Mouse (Mus musculus) hindbrain, embryonic 13.5 days (tissue): ENCODE data around the gene Med26. TPM values are rescaled to one million over a fixed set of nuclear protein-coding genes. Genes with fewer than 3 reads are reported as not detected.

Source experiments
- ATAC-seq: fragments of 200-750 bp; cut with Nextera tagmentation; 2 replicates; pipeline ENCODE4 v1.8.0; 2017; ENCODE audit warnings: moderate TSS enrichment; ENCODE audit not compliant: low FRiP score
- H3K27ac ChIP-seq: fragments of 300-500 bp; sonication (generic); 2 replicates; pipeline ENCODE4 v1.5.1; 2015; ENCODE audit warnings: inconsistent platforms, mild to moderate bottlenecking, moderate library complexity
- H3K27me3 ChIP-seq: fragments of 300-500 bp; sonication (generic); 2 replicates; pipeline ENCODE4 v1.6.1; 2015; ENCODE audit warnings: mild to moderate bottlenecking, inconsistent platforms
- H3K36me3 ChIP-seq: fragments of 300-500 bp; sonication (generic); 2 replicates; pipeline ENCODE4 v1.6.1; 2015; ENCODE audit warnings: mild to moderate bottlenecking, inconsistent platforms
- H3K4me1 ChIP-seq: fragments of 300-500 bp; sonication (generic); replicated peaks from 2 replicates; pipeline ENCODE4 v1.6.1; 2015; ENCODE audit warnings: inconsistent platforms
- H3K4me2 ChIP-seq: fragments of 300-500 bp; sonication (generic); 2 replicates; pipeline ENCODE4 v1.6.1; 2015; ENCODE audit warnings: inconsistent platforms, mild to moderate bottlenecking, moderate library complexity
- H3K4me3 ChIP-seq: fragments of 300-500 bp; sonication (generic); 2 replicates; pipeline ENCODE4 v1.5.1; 2015; ENCODE audit warnings: mild to moderate bottlenecking, inconsistent platforms
- H3K9ac ChIP-seq: fragments of 300-500 bp; sonication (generic); 2 replicates; pipeline ENCODE4 v1.6.1; 2015; ENCODE audit warnings: mild to moderate bottlenecking, inconsistent platforms
- H3K9me3 ChIP-seq: fragments of 300-500 bp; sonication (generic); 2 replicates; pipeline ENCODE4 v1.6.1; 2016; ENCODE audit warnings: inconsistent platforms
- WGBS: fragments of 180-500 bp; shearing (Covaris S2); methylation state at CpG from one replicate; pipeline ENCODE4 v1.1.7; 2015; 5-methylcytosine and 5-hydroxymethylcytosine counted together
- polyA plus RNA-seq: library from polyadenylated mRNA; unstranded; fragments of >200 nt; fragmentation: Nextera tagmentation; extraction: Ambion mirVana; gene quantifications from 2 replicates; pipeline ENCODE4 v1.2.1, GENCODE M21; 2015

The Med26 gene
- polyA plus RNA-seq, 1 experiment from 2014 or later = 15.7 TPM

DNA sequence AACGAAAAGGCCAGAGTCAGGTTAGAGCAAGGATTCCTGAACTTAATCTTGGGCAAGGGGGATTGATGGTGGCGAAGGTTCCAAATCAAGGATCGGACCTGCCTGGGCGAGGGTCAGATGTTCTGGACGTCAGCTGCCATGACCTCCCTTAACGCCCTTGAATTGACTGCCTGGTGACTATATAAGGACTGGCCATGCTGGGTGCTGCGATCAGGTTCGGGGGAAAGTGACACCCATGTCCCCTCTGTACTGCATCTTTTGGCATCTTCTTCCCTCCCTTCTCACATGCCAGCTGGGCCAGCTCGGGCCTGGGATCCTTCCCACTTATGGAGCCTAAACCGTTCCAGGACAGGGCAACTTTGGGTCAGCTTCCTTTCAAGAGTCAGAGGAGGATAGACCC lies 24.4 kb upstream of the Med26 start:
- Histone ChIP-seq H3K4me3 (peak overlapping the region; percentile 69), H3K27me3 (no peaks in the 10 kb centered on the region), H3K9me3 (no peaks in the 10 kb centered on the region), H3K9ac (peak overlapping the region; percentile 87), H3K4me1 (peaks cover 35% of the 10 kb centered on the region), H3K27ac (no peak overlapping the region), H3K4me2 (peak overlapping the region; percentile 96), H3K36me3 (peaks cover 18% of the 10 kb centered on the region)
- WGBS = 7% methylated on average over 10 of the region's 10 CpGs
- ATAC-seq = no peak

DNA sequence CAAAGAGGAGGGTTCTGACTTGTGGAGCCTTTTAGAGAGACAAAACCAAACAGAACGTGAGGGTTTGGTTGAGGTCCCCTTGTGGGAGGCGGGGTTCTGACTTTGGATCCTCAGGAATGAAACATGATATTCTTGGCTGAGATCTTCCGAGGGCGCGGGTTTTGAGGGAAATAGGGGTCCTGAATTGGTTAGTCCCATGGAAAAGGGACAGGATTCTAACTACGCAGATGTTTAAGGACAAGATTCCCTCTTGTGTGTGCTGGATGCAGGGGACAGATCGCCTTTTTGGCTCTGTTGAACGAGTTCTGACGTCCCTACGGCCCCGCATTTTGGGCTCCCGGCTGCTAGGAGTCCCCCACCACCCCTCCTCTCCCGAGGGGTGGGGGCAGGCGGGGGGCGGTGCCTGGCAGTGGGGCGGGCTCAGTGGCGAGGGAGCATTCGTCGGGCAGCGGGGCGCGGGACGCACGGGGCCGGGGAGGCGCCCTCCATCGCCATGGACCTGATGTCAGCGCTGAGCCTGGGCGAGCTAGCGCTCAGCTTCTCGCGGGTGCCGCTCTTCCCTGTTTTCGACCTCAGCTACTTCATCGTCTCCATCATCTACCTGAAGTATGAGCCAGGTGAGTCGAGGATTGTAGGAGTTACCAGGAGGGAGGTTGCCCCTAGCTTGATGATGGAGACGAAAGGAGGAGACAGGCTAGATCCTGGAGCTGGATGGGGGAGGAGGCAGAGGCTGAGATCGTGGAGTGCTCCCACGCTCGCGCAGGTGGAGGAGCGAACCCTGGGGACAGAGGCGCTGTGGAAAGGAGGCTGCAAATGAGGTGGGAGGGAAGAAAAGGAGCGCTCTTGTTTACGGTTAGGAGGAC lies 23.8 kb upstream of the Med26 start, which contains the start of gene Tmem38a:
TSS of gene Tmem38a (plus strand) at position 445 of the 863 bp plus-strand sequence.
- Histone ChIP-seq H3K4me2 (peak within 1 kb of the TSS; percentile 96), H3K4me1 (peaks cover 35% of the 10 kb centered on the region), H3K9me3 (no peaks in the 10 kb centered on the region), H3K27ac (peak within 1 kb of the TSS; percentile 90), H3K27me3 (no peaks in the 10 kb centered on the region), H3K4me3 (peak within 1 kb of the TSS; percentile 69), H3K9ac (peak within 1 kb of the TSS; percentile 87), H3K36me3 (peaks cover 25% of the 10 kb centered on the region)
- peak; percentile 19 for ATAC-seq
- under 1% methylated on average over 44 of the region's 45 CpGs for WGBS

DNA sequence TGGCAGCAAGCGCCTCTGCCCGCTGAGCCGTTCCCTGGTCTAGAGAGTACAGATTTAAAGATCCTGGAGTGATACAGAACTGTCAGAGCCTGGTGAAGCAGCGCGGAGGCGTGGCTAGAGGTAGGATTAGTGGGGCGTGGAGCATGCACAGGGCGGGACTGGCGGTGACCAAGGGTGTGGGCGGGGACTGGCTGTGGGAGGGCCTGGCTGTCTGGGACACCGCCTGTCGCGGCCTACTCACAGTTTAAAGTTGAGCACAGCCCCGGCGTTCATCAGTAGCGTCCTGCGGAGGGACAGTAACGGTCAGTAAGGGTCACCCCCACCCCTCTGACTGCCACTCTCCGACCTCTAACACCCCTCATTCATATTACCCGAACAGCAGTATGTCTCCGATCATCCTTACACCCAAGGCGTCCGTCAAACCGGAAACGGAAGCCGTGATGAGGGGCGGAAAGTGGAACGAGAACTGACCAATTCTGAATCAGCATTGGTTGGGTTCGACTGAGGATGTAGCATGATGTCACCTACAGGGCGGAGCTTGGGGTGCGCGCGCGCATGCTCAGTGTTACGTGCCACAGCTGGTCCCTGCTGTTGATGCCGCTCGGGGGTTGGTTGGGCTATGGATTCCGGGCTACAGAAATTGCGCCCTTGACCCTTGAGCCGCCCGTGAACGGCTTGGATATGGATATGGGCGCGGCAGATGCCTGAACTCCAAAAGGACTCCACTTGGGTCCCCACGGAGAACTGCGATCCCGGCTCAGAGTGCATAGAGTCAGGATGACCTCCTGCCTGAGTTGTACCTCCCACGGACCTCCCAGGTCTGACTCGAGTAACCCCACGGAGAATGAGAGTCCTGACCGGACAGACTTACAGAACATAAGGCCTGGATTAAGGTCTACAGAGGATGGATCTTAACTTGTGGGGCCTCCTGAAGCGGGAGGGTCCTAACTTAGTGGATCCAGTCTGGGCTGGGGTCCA lies 22.9 kb upstream of the Med26 start, which contains the start of gene Smim7:
TSS of gene Smim7 (minus strand) at position 456 of the 978 bp plus-strand sequence.
- Histone ChIP-seq H3K9ac (peak within 1 kb of the TSS; percentile 87), H3K27ac (peak within 1 kb of the TSS; percentile 90), H3K4me3 (peak within 1 kb of the TSS; percentile 69), H3K4me2 (peak within 1 kb of the TSS; percentile 96), H3K27me3 (no peaks in the 10 kb centered on the region), H3K9me3 (no peaks in the 10 kb centered on the region), H3K36me3 (peaks cover 34% of the 10 kb centered on the region), H3K4me1 (peaks cover 35% of the 10 kb centered on the region)
- peak; percentile 97 for ATAC-seq
- under 1% methylated on average over 52 of the region's 52 CpGs for WGBS

DNA sequence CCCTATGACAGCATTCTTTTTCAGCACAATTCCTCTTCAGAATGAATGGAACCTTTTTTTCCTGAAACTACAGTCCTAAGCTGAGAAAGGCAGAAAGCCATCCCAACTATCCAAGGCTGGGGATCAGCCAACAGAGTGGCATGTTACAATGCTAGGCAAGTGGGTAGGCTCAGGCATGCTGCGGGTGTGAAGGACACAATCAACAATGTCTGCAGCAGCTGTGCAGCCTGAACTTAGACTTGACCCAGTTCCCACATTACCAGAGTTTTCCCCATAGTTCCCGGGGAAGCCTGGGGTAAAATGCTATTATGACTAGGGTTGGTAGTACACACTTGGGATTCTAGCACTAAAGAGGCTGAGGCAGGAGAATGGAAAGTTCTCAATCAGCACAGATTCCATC lies 17.9 kb upstream of the Med26 start:
- H3K4me1 ChIP-seq = peaks cover 14% of the 10 kb centered on the region
- H3K9me3 ChIP-seq = no peaks in the 10 kb centered on the region
- no peak overlapping the region for H3K27ac ChIP-seq
- no peak overlapping the region for H3K9ac ChIP-seq
- 93% methylated on average over 2 of the region's 2 CpGs for WGBS
- no peaks in the 10 kb centered on the region for H3K27me3 ChIP-seq
- peaks cover 75% of the 10 kb centered on the region for H3K36me3 ChIP-seq
- no peak overlapping the region for H3K4me3 ChIP-seq
- H3K4me2 ChIP-seq = no peak overlapping the region
- no peak for ATAC-seq

DNA sequence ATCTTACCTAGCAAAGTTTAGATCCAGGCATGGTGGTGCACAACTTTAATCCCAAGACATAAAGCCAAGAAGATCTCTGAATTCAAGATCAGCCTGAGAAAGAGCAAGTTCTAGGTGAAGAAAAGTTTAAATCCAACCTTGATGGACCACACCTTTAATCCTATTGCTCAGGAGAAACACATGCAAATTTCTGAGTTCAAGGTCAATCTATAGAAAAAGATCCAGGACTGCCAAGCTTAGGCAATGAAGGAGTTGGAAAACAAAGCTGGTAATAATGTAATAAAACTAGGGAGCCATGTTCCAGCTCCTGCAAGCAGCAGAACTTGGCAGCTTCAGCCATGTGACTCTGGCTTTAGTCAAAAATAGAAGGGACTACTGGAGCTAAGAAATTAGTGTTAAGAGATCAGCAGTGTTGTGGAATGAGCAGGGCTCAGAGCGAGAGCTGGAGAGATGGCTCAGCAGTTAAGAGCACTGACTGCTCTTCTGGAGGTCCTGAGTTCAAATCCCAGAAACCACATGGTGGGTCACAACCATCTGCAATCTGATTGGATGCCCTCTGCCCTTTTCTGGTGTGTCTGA lies 13.1 kb upstream of the Med26 start:
- H3K9ac ChIP-seq = no peak overlapping the region
- WGBS = 90% methylated on average over 1 of the region's 1 CpGs
- H3K4me2 ChIP-seq = no peak overlapping the region
- H3K27ac ChIP-seq = no peak overlapping the region
- H3K9me3 ChIP-seq = no peaks in the 10 kb centered on the region
- ATAC-seq = no peak
- H3K4me1 ChIP-seq = no peaks in the 10 kb centered on the region
- peaks cover 76% of the 10 kb centered on the region for H3K36me3 ChIP-seq
- no peaks in the 10 kb centered on the region for H3K27me3 ChIP-seq
- no peak overlapping the region for H3K4me3 ChIP-seq

DNA sequence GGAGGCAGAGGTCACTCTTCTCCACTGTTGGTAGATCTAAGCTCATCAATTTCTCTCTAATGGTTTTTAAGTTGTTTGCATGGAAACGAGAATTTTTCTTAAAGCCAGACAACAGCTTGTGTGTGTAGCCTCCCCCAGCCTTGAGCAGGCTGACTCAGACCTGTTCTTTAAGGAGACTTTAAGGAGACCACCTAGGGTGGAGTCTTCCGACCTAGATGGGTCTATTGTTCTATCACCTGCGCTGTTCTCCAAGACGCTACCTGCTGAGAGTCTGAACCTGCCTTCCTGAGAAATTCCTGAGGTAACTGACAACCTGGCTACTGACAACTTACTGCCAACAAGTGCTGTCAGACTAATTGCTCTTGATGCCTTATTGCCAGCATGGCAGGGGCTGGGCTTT lies 7.7 kb upstream of the Med26 start:
- ATAC-seq = no peak
- WGBS = 62% methylated on average over 4 of the region's 4 CpGs

DNA sequence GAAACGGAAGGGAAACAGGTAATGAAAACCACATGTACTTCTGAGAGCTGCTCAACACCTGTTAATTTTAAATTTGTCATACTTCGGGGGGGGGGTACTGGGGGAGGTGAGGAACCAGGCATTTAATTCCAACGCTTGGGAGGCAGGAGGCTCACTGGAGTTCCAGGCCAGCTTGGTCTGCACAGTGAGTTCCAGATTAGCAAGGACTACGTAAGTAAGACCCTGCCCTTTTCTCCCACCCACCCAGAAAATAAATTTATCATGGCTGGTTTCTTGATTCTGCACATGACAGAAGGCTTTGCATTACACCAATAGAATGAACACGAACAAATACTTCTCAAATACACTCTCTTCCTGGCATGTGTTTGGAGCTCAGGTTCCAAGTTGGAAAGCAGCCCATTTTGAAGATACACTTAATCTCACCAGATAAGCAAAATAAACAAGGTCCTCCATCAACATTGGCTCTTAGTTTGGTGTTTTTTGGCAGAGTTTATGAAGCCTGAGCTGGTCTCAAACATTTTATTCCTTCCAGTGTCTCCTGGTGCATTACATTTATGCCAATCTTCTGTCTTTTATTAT lies 1.3 kb upstream of the Med26 start:
- H3K4me3 ChIP-seq = peak overlapping the region; percentile 99
- H3K9ac ChIP-seq = peak overlapping the region; percentile 88
- H3K27ac ChIP-seq = no peak overlapping the region
- H3K4me1 ChIP-seq = peaks cover 49% of the 10 kb centered on the region
- H3K4me2 ChIP-seq = peak overlapping the region; percentile 99
- no peak for ATAC-seq
- H3K36me3 ChIP-seq = peaks cover 19% of the 10 kb centered on the region
- no peaks in the 10 kb centered on the region for H3K9me3 ChIP-seq
- 25% methylated on average over 5 of the region's 5 CpGs for WGBS
- H3K27me3 ChIP-seq = no peaks in the 10 kb centered on the region

More for the DNA sequence above, 7.7 kb upstream of the Med26 start:
- no peaks in the 10 kb centered on the region for H3K27me3 ChIP-seq
- H3K4me3 ChIP-seq = no peak overlapping the region
- peaks cover 57% of the 10 kb centered on the region for H3K36me3 ChIP-seq
- H3K4me1 ChIP-seq = peaks cover 9% of the 10 kb centered on the region
- H3K9me3 ChIP-seq = no peaks in the 10 kb centered on the region
- H3K9ac ChIP-seq = no peak overlapping the region
- H3K27ac ChIP-seq = no peak overlapping the region
- no peak overlapping the region for H3K4me2 ChIP-seq

DNA sequence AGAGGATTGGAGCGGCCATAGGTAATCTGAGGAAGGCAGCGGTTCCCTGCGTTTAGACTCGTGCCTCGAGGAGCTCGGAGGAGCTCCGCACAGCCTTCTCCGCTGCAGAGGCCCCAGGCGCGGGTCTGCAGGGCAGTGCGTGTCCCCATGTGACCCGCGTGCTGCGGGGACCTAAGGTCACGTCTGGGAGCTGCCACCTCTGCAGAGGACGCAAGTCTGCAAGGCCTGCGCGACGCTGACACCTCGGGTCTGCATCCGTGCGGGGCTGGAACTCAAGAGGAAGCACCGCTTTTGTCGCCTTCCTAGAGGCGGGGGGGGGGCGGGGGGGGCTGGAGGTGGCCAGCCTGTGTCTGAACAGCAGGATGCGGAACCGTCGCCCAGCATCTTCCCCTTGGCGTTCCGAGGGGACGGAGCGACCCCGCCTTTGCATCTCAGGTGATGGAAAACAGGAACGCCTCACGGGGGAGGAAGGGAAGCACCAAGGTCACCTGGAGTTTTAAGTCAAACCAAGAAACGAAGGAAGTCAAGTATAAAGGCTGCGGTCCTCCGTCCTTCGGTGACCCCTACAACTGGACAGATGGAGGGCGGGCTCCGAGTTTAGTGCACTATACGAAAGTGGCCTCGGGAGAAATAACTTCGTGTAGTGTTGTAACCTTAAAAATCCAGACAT lies 709 bp upstream of the Med26 start:
- Histone ChIP-seq H3K9ac (peak overlapping the region; percentile 88), H3K9me3 (no peaks in the 10 kb centered on the region), H3K4me1 (peaks cover 49% of the 10 kb centered on the region), H3K36me3 (peaks cover 21% of the 10 kb centered on the region), H3K27ac (peak overlapping the region; percentile 92), H3K4me2 (peak overlapping the region; percentile 99), H3K4me3 (peak overlapping the region; percentile 99), H3K27me3 (no peaks in the 10 kb centered on the region)
- 0 out of 2 replicates have a peak, but pooled peaks have one; percentile 0 for ATAC-seq
- under 1% methylated on average over 44 of the region's 45 CpGs for WGBS

DNA sequence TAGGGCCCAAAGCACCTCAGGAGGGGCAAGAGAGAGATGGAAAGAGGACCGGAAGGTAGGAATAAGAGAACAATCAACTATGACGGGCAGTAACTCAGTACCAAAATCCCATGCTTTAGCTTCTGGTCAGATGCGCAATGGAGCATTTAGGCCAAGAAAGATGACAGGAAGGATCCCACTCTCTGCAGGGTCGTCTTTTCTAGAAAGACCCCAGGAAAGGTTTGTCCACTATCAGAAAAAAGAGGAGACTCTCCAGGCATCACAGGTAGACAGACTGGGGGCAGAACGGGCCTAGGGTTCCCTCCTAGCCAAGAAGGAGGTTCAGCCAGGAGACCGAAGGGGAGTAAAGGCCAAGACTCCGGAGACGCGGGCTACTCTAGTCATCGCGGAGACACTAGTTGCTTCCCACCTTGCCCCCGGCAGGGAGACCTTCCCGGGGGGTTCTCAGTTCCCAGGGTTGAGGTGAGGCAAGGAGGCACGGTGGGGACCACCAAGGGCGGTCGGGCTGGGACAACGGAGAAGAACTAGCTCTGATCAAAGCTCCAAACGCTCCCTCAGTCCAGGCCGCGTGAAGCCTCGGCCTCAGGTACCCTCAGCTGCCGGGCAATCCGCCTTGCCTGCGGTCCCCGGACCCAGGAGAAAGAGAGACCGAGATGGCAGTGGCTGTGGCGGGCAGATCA lies 808 bp downstream of the Med26 start:
- Histone ChIP-seq H3K4me2 (peak overlapping the region; percentile 99), H3K9me3 (no peaks in the 10 kb centered on the region), H3K27me3 (no peaks in the 10 kb centered on the region), H3K4me3 (peak overlapping the region; percentile 99), H3K9ac (peak overlapping the region; percentile 99), H3K27ac (peak overlapping the region; percentile 88), H3K36me3 (peaks cover 15% of the 10 kb centered on the region), H3K4me1 (peaks cover 55% of the 10 kb centered on the region)
- peak; percentile 27 for ATAC-seq
- WGBS = 3% methylated on average over 27 of the region's 27 CpGs

DNA sequence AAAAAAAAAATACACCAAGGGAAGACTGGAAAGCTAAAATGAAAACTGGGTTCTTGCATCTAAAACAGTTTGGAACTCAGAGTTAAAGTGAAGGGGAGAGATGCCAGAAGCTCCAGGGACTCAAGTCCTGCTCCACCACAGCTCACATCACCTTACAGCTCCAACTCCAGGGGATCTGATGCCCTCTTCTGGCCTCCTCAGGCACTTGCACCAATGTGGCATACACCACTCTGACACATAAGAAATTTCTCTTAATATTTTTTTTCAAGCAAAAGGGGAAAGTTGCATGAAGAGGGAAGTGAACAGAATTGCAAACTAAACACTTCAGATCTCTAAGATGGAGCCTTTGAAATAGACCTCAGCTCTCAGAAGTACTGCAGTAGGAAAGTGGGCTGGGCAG lies 8.8 kb downstream of the Med26 start:
- 0 out of 2 replicates have a peak, but pooled peaks cover 8% of the 10 kb centered on the region for H3K4me1 ChIP-seq
- no peaks in the 10 kb centered on the region for H3K27me3 ChIP-seq
- no peaks in the 10 kb centered on the region for H3K9me3 ChIP-seq
- no peak overlapping the region for H3K27ac ChIP-seq
- ATAC-seq = no peak
- no peak overlapping the region for H3K4me2 ChIP-seq
- H3K9ac ChIP-seq = no peak overlapping the region
- H3K4me3 ChIP-seq = no peak overlapping the region
- H3K36me3 ChIP-seq = peaks cover 12% of the 10 kb centered on the region

DNA sequence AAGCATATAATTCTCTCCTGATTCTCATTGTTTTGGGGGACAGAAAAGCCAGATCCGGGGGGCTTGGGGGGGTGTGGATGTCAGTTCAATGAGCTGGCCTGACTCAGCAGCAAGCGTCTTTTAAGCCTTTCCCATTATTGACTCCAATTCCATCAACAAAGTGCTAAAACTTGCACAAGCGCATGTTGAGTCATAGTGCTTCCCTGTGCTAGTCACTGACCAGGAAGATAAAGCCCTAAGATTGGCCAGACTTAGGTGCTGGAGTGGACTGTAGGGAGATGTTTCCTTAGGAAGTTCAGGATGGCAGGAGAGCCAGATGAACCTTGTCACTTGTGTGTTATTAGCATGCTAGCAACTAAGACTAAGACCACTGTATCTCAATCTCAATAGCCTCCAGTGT lies 13.2 kb downstream of the Med26 start:
- Histone ChIP-seq H3K9ac (no peak overlapping the region), H3K9me3 (no peaks in the 10 kb centered on the region), H3K36me3 (no peaks in the 10 kb centered on the region; the same call in 1 of the 2 replicates), H3K4me1 (no peaks in the 10 kb centered on the region), H3K27me3 (no peaks in the 10 kb centered on the region), H3K27ac (no peak overlapping the region), H3K4me3 (no peak overlapping the region), H3K4me2 (no peak overlapping the region)
- no peak for ATAC-seq
- 95% methylated on average over 3 of the region's 3 CpGs for WGBS
